Mouse (Mus musculus) kidney, postnatal 25 days (tissue): ENCODE results near the gene Kcnip1.

ENCODE experiments used
- DNase-seq, 2 experiments: peaks; one replicate each; pipeline ENCODE4 v3.0.0; 2021; ENCODE audit warnings: mixed read lengths in 2 of 2

The Kcnip1 gene

DNA sequence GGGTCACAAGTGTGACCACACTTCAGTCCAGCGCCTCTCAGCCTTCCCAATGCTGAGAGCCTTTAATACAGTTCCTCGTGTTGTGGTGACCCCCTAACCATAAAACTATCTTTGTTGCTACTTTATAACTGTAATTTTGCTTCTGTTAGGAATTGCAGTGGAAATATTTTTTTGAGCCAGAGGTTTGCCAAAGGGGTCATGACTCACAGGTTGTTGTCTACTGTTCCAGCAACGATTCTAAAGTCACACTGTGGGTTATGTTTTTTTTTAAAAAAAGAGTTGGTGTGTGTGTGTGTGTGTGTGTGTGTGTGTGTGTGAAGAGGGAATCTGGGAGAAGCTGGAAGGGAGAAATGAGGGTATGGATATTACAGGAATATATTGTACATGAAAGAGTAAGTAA lies 337.7 kb downstream of the Kcnip1 start:
- DNase-seq, result no peak

- DNase-seq, result no peak
These were observed 338.5 kb downstream of the Kcnip1 start for GRCm38 (mm10) chr11:33654485-33654884.

DNA sequence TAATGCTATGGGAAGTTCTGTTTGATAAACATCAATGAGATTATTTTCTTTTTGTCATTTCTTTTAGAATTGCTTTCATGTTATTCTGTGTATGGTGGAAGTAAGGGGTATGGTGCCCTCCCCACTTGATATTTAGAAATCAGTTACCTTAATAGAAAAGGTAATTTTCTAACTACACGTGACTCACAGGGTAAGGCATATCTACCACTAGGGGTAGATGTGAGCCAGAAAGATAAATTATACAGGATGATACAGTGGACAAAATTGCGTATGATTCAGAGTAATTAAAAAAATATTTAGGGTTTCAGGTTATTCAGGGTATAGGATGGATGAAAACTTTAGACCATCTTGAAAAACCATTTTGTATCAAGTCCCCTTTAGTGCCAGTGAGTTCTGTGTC lies 343.6 kb downstream of the Kcnip1 start:
- no peak for DNase-seq

DNA sequence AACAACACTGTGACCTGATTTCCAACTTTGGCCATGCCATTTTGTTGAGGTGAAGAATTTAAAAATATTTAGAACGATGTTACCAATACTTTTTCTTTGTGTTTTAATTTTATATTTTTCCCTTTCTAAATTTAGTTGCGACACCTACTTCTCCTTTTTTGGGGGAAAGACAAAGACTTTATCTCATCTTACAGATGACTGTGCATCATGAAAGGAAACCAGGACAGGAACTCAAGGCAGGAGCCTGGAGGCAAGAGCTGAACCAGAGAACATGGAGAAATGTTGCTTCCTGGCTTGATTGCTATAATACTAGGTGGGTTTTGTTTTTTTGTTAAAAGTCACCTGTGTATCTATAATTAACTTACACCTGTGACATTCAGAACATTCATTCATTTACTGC lies 355.8 kb downstream of the Kcnip1 start:
- no peak for DNase-seq

DNA sequence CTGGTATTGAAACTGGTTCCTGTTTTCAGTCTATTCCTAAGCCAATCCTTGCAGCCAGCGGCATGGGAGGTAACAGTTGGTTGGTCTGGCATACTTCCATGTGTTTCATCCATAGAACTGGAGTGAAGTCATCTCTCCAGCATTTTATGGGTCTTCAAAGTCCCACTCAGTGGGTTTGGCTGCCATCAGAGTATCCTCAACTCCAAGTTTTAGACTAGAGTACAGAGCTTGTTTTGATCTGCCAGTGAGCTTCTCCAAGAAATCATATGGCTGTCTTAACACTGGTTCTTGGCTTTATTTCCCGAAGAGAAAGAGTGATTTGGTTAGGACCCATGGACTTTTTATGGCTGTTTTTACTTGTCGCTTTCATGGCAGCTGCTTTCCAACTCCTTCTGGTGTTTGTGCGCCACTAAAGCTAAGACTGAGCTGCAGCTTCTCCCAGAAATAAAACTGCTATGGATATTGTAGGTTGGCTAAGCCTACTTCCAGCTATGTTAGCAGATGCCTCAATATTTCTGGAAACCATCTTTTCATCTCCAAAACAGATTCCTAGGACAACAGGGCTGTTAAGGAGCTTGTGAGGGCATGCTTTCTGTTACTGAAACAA lies 365.7 kb downstream of the Kcnip1 start:
- no peak for DNase-seq

DNA sequence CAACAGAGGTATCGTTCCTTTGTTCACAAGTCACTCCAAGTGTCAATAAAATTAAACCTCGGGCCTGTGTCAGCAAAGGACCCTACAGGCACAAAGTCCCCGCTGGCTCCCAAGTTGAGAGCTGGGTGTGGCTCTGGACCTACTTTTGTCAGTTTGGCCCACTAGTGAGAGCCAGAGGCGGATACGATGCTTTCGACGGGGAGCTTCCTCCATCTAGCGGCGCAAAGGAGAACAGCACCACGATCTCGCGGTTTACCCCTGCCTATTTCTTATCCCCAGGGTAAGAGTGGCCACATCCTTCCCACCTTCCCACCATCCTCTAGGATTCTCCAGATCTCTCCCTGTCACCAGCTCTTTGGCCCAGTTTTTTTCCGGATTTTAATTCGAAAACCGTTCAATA lies 378.7 kb downstream of the Kcnip1 start:
- DNase-seq, result peak; percentile 52 to 67

- no peak for DNase-seq
These were observed 385.2 kb downstream of the Kcnip1 start for GRCm38 (mm10) chr11:33607784-33608183.

GRCm38 (mm10) chr11:33603174-33603573 lies 389.8 kb downstream of the Kcnip1 start:
- DNase-seq, result no peak

DNA sequence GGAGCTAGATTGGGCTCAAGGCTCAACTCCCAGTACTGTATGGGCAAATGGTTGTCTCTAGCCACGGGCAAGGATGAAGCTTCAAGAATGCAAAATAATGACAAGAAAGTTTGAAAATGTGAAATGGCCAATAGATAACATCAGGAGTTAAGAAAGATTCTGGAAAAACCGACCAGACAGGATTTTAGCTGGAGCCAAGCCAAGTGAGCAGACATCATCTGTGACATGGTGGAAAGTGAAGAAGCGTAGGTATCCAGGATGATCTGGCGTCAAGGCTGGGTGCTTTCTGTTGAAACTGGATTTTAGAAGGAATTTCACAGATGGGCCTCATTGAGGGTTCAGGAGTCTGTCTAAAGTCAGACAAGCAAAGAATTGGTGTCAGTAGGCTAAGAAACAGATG lies 394.0 kb downstream of the Kcnip1 start, which contains the start of gene D130052B06Rik:
TSS of gene D130052B06Rik (plus strand) at position 317 of the 400 bp plus-strand sequence.
- DNase-seq, result no peak

- DNase-seq, result no peak
These were observed 396.3 kb downstream of the Kcnip1 start for GRCm38 (mm10) chr11:33596655-33597054.

DNA sequence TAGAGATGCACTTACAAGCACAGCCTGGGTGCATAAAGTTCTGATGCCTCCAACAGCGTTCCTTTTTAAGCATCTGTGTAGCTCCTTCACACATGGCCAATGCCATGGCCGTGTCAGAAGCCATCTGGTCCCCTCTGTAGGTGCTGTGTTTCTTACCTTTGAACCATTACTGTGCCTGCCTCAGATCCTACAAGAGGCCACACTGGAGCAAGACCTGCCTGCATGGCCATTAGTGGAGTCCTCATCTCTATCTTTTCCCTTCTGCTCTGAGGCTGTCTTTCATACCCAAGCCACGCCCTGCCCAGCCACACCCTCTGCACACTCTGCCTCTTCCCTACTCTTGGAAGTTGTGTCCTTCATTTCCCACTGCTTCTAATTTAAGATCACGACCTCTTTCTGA lies 400.1 kb downstream of the Kcnip1 start:
- no peak for DNase-seq

DNA sequence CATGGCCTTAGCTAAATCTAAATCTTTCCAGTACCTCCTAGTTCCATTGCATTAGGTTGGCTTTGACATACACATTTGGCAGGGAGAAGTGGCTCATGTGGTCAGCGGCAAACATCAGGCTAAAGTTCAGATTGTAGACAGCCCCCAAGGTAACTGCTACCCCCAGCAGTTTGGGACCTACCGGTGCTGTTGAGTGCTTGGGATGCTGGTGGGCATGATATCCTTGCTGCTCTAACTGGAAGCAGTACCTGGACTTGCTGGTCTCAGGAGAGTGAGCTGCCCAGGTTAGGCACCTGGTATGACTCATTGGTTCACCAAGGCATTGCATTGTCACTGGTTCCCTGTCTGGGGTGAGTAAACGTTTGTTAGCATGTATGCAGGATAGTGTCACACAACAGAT lies 402.2 kb downstream of the Kcnip1 start:
- no peak for DNase-seq

DNA sequence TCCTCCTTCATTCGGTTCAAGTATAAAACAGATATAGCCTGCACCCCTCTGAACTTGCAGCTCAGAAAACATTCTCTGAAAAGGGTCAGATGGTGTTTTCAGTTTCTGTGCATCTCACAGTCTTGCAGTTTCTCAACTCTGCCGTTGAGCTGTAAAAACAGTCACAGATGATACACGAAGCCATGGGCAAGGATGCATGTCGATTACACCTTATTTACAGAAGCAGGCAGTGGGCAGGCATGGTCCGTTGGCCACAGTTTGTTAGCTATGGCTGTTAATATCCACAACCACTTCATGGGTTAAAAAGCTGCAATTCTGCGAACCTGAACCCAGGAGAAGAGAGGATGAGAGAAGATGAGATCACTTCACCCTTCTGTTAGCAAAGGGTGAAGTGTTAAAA lies 406.3 kb downstream of the Kcnip1 start:
- no peak for DNase-seq

DNA sequence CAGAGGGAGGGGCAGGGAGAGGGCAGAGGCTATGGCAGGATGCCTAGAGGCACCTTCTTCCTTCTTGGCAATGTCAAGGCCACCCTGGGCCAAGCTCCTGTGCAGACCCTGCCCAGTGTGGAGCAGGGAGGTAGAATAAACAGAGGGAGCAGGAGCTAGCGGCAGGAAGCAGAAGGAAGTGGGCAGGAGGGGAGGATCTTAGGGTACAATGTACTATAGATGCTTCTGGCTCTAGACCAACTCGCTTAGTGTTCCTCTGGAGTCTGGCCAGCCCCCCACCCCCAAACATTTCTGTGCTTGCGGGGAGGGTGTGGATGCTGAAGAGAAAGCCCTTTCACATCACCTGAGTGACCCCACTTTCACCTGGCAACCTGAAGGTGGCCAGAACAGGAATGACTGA lies 413.3 kb downstream of the Kcnip1 start:
- no peak for DNase-seq
